In the genomic region with DNA sequence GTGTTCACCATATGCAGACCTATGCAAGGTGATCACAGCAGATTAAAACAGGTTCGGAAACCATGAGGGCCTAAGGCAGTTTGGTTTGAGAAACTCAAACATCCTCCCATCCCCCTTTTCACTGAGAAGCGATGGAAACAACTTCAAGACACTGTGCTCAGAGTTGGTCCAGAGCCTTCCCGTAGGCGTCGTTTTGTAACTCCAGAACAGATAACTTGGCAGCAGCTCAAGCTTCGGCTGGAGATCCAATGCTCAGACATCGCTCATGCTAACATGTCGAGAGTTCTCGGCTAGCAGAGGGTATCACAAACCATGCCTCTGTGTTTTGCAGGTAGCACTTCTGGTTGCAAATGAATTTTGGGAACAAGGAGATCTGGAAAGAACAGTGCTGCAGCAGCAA, we compare ENCODE assay signal across 33 mouse cellular contexts. TPM values are rescaled to one million over a fixed set of nuclear protein-coding genes. Genes with fewer than 3 reads are reported as not detected.
A peak's percentile ranks its signal among the peaks of the same experiment; 100 is the strongest.
DNase-seq lines count a peak whose midpoint lies in the region.
"Had no signal": no experiment of that assay in that cellular context is flagged by ENCODE, and none has a peak within 500 bp of the region (broad histone marks: within the 10 kb centered on the region; RNA-seq: fewer than 3 reads in every experiment).

No protein-coding gene starts in this region.

- H3K27me3 ChIP-seq in heart, embryonic 10.5 days (ENCODE audit: insufficient read depth, poor library complexity, severe bottlenecking), result no peaks in the 10 kb centered on the region
- H3K27me3 ChIP-seq: CH12.LX; embryonic facial prominence, embryonic 13.5 days; forebrain, embryonic 13.5 days; heart, embryonic 12.5 days; heart, embryonic 15.5 days; hindbrain, embryonic 13.5 days; intestine, embryonic 15.5 days; Patski had no signal

- 84% methylated on average over 9 of the region's 9 CpGs for WGBS in heart, embryonic 10.5 days

- H3K27ac ChIP-seq in heart, embryonic 10.5 days, result no peak overlapping the region
- H3K27ac ChIP-seq: embryonic facial prominence, embryonic 10.5 days; embryonic facial prominence, embryonic 13.5 days; forebrain, embryonic 10.5 days; forebrain, embryonic 13.5 days; heart, adult 2 months; heart, embryonic 15.5 days; hindbrain, embryonic 10.5 days; hindbrain, embryonic 13.5 days; intestine, embryonic 15.5 days had no signal

- H3K36me3 ChIP-seq in heart, embryonic 10.5 days, result no peaks in the 10 kb centered on the region
- H3K36me3 ChIP-seq: embryonic facial prominence, embryonic 10.5 days; forebrain, embryonic 10.5 days; heart, embryonic 15.5 days; hindbrain, embryonic 10.5 days; hindbrain, embryonic 13.5 days; intestine, embryonic 15.5 days had no signal

- DNase-seq in heart, embryonic 10.5 days (ENCODE audit: low spot score), result peak; percentile 57
- no peak for DNase-seq in heart, adult 9 months (ENCODE audit: low spot score in 2 of 2)
- DNase-seq in left cerebral cortex, adult 18-20 months (ENCODE audit: low spot score in 2 of 2), result peak; percentile 19 to 26
- no peak for DNase-seq in left cerebral cortex, adult 11 months (ENCODE audit: low spot score)
- peak; percentile 66 for DNase-seq in brain, adult 2 months (ENCODE audit: low read depth, low spot score)
- DNase-seq in embryo, embryonic 9.5 days (ENCODE audit: extremely low spot score), result no peak
- no peak for DNase-seq in cerebellum, adult 11-12 months
- DNase-seq: adrenal gland, adult 8-10 months; adrenal gland, postnatal 25 days; B cell, adult 2 months; cerebellum, adult 2 months; cerebellum, adult 9-11 months; cerebellum, postnatal 25 days; gastrocnemius, postnatal 25 days; heart, adult 2 months; heart, postnatal 10 days; heart, postnatal 36 days had no signal

- no peak overlapping the region for H3K4me3 ChIP-seq in heart, embryonic 10.5 days
- H3K4me3 ChIP-seq: embryonic facial prominence, embryonic 10.5 days; embryonic facial prominence, embryonic 13.5 days; erythroblast, embryonic 14.5 days; forebrain, embryonic 10.5 days; forebrain, embryonic 13.5 days; heart, adult 2 months; heart, embryonic 12.5 days; heart, embryonic 15.5 days; hindbrain, embryonic 10.5 days; hindbrain, embryonic 13.5 days; intestine, embryonic 15.5 days had no signal

- no peaks in the 10 kb centered on the region for H3K4me1 ChIP-seq in heart, embryonic 10.5 days
- H3K4me1 ChIP-seq: embryonic facial prominence, embryonic 10.5 days; embryonic facial prominence, embryonic 13.5 days; forebrain, embryonic 10.5 days; heart, embryonic 12.5 days; heart, embryonic 15.5 days; hindbrain, embryonic 10.5 days; hindbrain, embryonic 13.5 days; intestine, embryonic 15.5 days had no signal

- H3K9me3 ChIP-seq in heart, embryonic 10.5 days, result no peaks in the 10 kb centered on the region
- H3K9me3 ChIP-seq: embryonic facial prominence, embryonic 10.5 days; embryonic facial prominence, embryonic 13.5 days; forebrain, embryonic 10.5 days; forebrain, embryonic 13.5 days; G1E; heart, embryonic 12.5 days; heart, embryonic 15.5 days; hindbrain, embryonic 10.5 days; hindbrain, embryonic 13.5 days; intestine, embryonic 15.5 days had no signal

RNA-seq across cellular contexts. Expression of gene Fra10ac1, which starts 44.3 kb away (rescaled TPM):
- 32.2 and 39.7 TPM in 2 replicates for polyA plus RNA-seq in heart, embryonic 10.5 days (2016; fragmentation: Nextera tagmentation; extraction: Ambion mirVana)
- total RNA-seq in left cerebral cortex, adult 18-20 months (2021), result 10 to 100 TPM; 13.5 to 13.6 TPM

RNA-seq across cellular contexts. Expression of gene Pde6c, which starts 47.1 kb away (rescaled TPM):
- polyA plus RNA-seq in heart, embryonic 10.5 days (2016; fragmentation: Nextera tagmentation; extraction: Ambion mirVana), result 0.30 TPM in 1 of 2 replicates, not detected in the other
- total RNA-seq in left cerebral cortex, adult 18-20 months (2021), result under 1 TPM; 0.12 to 0.26 TPM
- total RNA-seq: adrenal gland, adult 8-10 months; adrenal gland, postnatal 25 days; CH12.LX; common myeloid progenitor, adult 5-6 weeks; G1E; gastrocnemius, adult 8-10 months; gastrocnemius, postnatal 25 days; granulocyte monocyte progenitor cell, adult 5-6 weeks; heart, adult 2 months; heart, postnatal 10 days; heart, postnatal 36 days had no signal
- polyA plus RNA-seq: embryonic facial prominence, embryonic 10.5 days; embryonic facial prominence, embryonic 13.5 days; erythroblast, embryonic 14.5 days; forebrain, embryonic 10.5 days; forebrain, embryonic 13.5 days; G1E; heart, adult 2 months; heart, embryonic 12.5 days; heart, embryonic 15.5 days; hindbrain, embryonic 10.5 days; Patski had no signal

RNA-seq across cellular contexts. Expression of gene Rbp4, which starts 54.6 kb away (rescaled TPM):
- 9.0 and 226 TPM in 2 replicates for polyA plus RNA-seq in heart, embryonic 10.5 days (2016; fragmentation: Nextera tagmentation; extraction: Ambion mirVana)
- total RNA-seq in left cerebral cortex, adult 18-20 months (2021), result 10 to 100 TPM; 20.7 to 21.3 TPM
- total RNA-seq: common myeloid progenitor, adult 5-6 weeks; G1E; granulocyte monocyte progenitor cell, adult 5-6 weeks had no signal
- polyA plus RNA-seq: G1E had no signal

Comparison
In these comparisons a context has a peak if more than half of its experiments do, and no peak if none do; other contexts are left out.
1. DNase-seq: peak in heart, embryonic 10.5 days (single experiment), left cerebral cortex, adult 18-20 months (2 of 2) and brain, adult 2 months (single experiment); none in heart, adult 9 months (0 of 2), left cerebral cortex, adult 11 months (single experiment), embryo, embryonic 9.5 days (single experiment) and cerebellum, adult 11-12 months (single experiment).